ENCODE assay signal across 25 mouse cellular contexts in genomic region chr6:34352401-34352800, GRCm38 (mm10). TPM values are rescaled to one million over a fixed set of nuclear protein-coding genes. Genes with fewer than 3 reads are reported as not detected.
"Had no signal": no experiment of that assay in that cellular context is flagged by ENCODE, and none has a peak within 500 bp of the region (broad histone marks: within the 10 kb centered on the region; RNA-seq: fewer than 3 reads in every experiment).

No protein-coding gene starts in this region.

- H3K27me3 ChIP-seq: heart, embryonic 13.5 days; heart, embryonic 15.5 days; hindbrain, embryonic 13.5 days; hindbrain, embryonic 15.5 days; kidney, embryonic 15.5 days; limb, embryonic 13.5 days; limb, embryonic 15.5 days; liver, embryonic 12.5 days had no signal

- H3K36me3 ChIP-seq: heart, embryonic 13.5 days; heart, embryonic 15.5 days; hindbrain, embryonic 13.5 days; hindbrain, embryonic 15.5 days; kidney, embryonic 15.5 days; limb, embryonic 13.5 days; limb, embryonic 15.5 days; liver, embryonic 12.5 days had no signal

- DNase-seq: gastrocnemius, postnatal 14 days; gastrocnemius, postnatal 36 days; heart, adult 18-20 months; heart, postnatal 14 days; heart, postnatal 36 days; kidney, adult 11 months; kidney, adult 2 months; kidney, adult 9 months; kidney, postnatal 14 days; kidney, postnatal 36 days; layer of hippocampus, adult 9-11 months; layer of hippocampus, postnatal 36 days; left cerebral cortex, postnatal 4 days had no signal

- H3K4me3 ChIP-seq: heart, embryonic 13.5 days; heart, embryonic 15.5 days; hindbrain, embryonic 13.5 days; hindbrain, embryonic 15.5 days; kidney, embryonic 15.5 days; limb, embryonic 13.5 days; limb, embryonic 15.5 days; liver, embryonic 12.5 days had no signal

- H3K27ac ChIP-seq: heart, embryonic 13.5 days; heart, embryonic 15.5 days; hindbrain, embryonic 13.5 days; hindbrain, embryonic 15.5 days; hindbrain, postnatal 0 days; kidney, embryonic 15.5 days; kidney, postnatal 0 days; limb, embryonic 13.5 days; limb, embryonic 15.5 days; liver, embryonic 12.5 days; liver, embryonic 14.5 days had no signal

RNA-seq across cellular contexts. Expression of gene Akr1b7, which starts 59.7 kb away (rescaled TPM):
- polyA plus RNA-seq: heart, embryonic 13.5 days; heart, embryonic 15.5 days; hindbrain, embryonic 11.5 days; hindbrain, embryonic 13.5 days; hindbrain, postnatal 0 days; limb, embryonic 13.5 days had no signal
